Mouse (Mus musculus): ENCODE measurements around the gene Lingo1. TPM values are rescaled to one million over a fixed set of nuclear protein-coding genes. Genes with fewer than 3 reads are reported as not detected.

Lingo1 gene
- polyA plus RNA-seq, 1 experiment from 2014 or later: 0.36 TPM

- Histone ChIP-seq H3K4me2 (no peak overlapping the region), H3K27ac (no peak overlapping the region), H3K9me3 (replicated peaks) (no peaks in the 10 kb centered on the region), H3K9ac (no peak overlapping the region), H3K27me3 (peaks cover 38% of the 10 kb centered on the region), H3K36me3 (no peaks in the 10 kb centered on the region), H3K4me3 (replicated peaks) (no peak overlapping the region), H3K4me1 (replicated peaks) (no peaks in the 10 kb centered on the region)
- no peak for DNase-seq
- WGBS (ENCODE audit: insufficient replicate concordance): 41% methylated on average over 9 of the region's 9 CpGs
- no peak for ATAC-seq (ENCODE audit: low read depth)
These were observed 31.9 kb upstream of the Lingo1 start for GRCm38 (mm10) chr9:56828146-56828545.

GRCm38 (mm10) chr9:56825476-56826213 is 29.4 kb upstream of the Lingo1 start:
- no peak overlapping the region for H3K4me3 ChIP-seq (replicated peaks)
- H3K36me3 ChIP-seq: no peaks in the 10 kb centered on the region
- ATAC-seq (ENCODE audit: low read depth): no peak
- no peak overlapping the region for H3K27ac ChIP-seq
- no peaks in the 10 kb centered on the region for H3K9me3 ChIP-seq (replicated peaks)
- 16% methylated on average over 21 of the region's 21 CpGs for WGBS (ENCODE audit: insufficient replicate concordance)
- no peaks in the 10 kb centered on the region for H3K4me1 ChIP-seq (replicated peaks)
- H3K27me3 ChIP-seq: peaks cover 31% of the 10 kb centered on the region
- H3K9ac ChIP-seq: no peak overlapping the region
- H3K4me2 ChIP-seq: no peak overlapping the region
- no peak for DNase-seq

- no peak overlapping the region for H3K4me2 ChIP-seq
- no peaks in the 10 kb centered on the region for H3K4me1 ChIP-seq (replicated peaks)
- H3K36me3 ChIP-seq: no peaks in the 10 kb centered on the region
- no peak for DNase-seq
- no peaks in the 10 kb centered on the region for H3K9me3 ChIP-seq (replicated peaks)
- H3K9ac ChIP-seq: no peak overlapping the region
- peaks cover 27% of the 10 kb centered on the region for H3K27me3 ChIP-seq
- 11% methylated on average over 3 of the region's 3 CpGs for WGBS (ENCODE audit: insufficient replicate concordance)
- H3K27ac ChIP-seq: no peak overlapping the region
- no peak for ATAC-seq (ENCODE audit: low read depth)
- H3K4me3 ChIP-seq (replicated peaks): no peak overlapping the region
These were observed 28.6 kb upstream of the Lingo1 start for GRCm38 (mm10) chr9:56824900-56825299.

DNA sequence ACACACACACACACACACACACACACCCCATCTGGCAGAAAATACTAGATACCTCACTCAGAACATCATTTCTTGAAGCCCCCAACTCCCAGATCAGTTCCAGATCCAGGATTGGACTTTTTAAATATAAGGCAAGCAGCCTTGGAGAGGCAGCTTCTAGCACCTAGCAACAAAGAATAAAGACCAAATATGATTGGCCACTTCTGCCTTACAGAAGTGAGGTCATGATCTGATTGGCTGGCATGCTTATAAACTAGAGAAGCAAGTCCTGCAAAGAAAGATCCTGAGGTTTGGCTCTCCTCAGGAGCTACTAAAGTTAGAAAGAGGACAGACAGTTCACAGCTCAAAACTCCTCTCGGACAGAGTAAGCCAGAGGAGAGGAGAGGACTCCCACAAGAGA is 14.6 kb upstream of the Lingo1 start:
- 56% methylated on average over 1 of the region's 1 CpGs for WGBS (ENCODE audit: insufficient replicate concordance)
- Histone ChIP-seq H3K4me3 (replicated peaks) (no peak overlapping the region), H3K36me3 (no peaks in the 10 kb centered on the region), H3K4me1 (replicated peaks) (no peaks in the 10 kb centered on the region), H3K9me3 (replicated peaks) (no peaks in the 10 kb centered on the region), H3K27ac (no peak overlapping the region), H3K4me2 (no peak overlapping the region), H3K9ac (no peak overlapping the region), H3K27me3 (0 out of 2 replicates have a peak, but pooled peaks cover 6% of the 10 kb centered on the region)
- DNase-seq (no peak), ATAC-seq (ENCODE audit: low read depth) (no peak)

DNA sequence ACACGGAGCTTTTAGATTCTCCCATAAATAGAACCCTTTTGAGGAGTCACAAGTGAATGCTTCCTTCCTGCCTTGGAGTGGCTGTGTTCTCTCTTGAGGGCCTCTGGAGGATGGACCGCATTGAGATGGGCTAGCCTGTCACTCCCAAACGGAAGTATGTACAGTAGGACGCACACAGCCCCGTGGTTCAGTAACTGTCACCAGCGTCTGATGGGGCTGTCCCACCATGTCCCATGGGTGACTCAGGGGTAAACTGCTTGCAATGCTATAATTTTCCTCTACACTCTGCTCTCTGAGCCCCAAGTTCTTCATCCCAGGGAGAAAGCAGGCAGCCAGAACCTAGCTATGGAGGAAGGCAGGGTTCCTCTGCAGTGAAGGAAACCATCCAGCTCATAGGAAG is 11.7 kb upstream of the Lingo1 start:
- ATAC-seq (ENCODE audit: low read depth): no peak
- Histone ChIP-seq H3K4me3 (replicated peaks) (no peak overlapping the region), H3K9ac (no peak overlapping the region), H3K4me2 (no peak overlapping the region), H3K9me3 (replicated peaks) (no peaks in the 10 kb centered on the region), H3K27me3 (0 out of 2 replicates have a peak, but pooled peaks cover 6% of the 10 kb centered on the region), H3K36me3 (no peaks in the 10 kb centered on the region), H3K4me1 (replicated peaks) (no peaks in the 10 kb centered on the region), H3K27ac (no peak overlapping the region)
- DNase-seq: no peak
- 54% methylated on average over 6 of the region's 6 CpGs for WGBS (ENCODE audit: insufficient replicate concordance)

DNA sequence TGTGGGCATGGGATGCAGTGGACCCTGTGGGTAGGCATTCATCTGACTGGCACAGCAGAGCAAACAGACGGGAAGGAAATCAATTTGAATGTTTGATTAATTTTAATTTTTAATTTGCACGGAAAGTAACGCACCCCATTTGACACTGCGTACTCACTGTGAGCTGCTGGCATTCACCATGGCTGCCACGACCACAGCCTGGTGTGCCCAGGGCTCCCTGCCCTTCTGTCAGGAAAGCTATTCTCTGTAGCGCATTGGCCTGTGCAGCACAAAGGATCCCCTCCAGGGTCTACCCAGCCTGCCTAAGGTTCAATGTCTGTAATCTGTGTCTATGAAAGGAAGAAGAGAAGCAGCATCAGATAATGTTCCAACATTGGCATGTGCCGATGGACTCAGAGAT is 6.9 kb upstream of the Lingo1 start:
- no peaks in the 10 kb centered on the region for H3K36me3 ChIP-seq
- peaks cover 18% of the 10 kb centered on the region for H3K27me3 ChIP-seq
- WGBS (ENCODE audit: insufficient replicate concordance): 74% methylated on average over 7 of the region's 7 CpGs
- H3K4me1 ChIP-seq (replicated peaks): no peaks in the 10 kb centered on the region
- H3K9me3 ChIP-seq (replicated peaks): no peaks in the 10 kb centered on the region
- H3K4me2 ChIP-seq: no peak overlapping the region
- H3K9ac ChIP-seq: no peak overlapping the region
- no peak overlapping the region for H3K27ac ChIP-seq
- DNase-seq (no peak), ATAC-seq (ENCODE audit: low read depth) (no peak)
- no peak overlapping the region for H3K4me3 ChIP-seq (replicated peaks)

GRCm38 (mm10) chr9:56797876-56798275 is 1.6 kb upstream of the Lingo1 start:
- DNase-seq: no peak
- ATAC-seq (ENCODE audit: low read depth): no peak
- Histone ChIP-seq H3K9ac (no peak overlapping the region), H3K4me2 (no peak overlapping the region), H3K27ac (no peak overlapping the region), H3K4me1 (replicated peaks) (0 out of 2 replicates have a peak, but pooled peaks cover 3% of the 10 kb centered on the region), H3K9me3 (replicated peaks) (no peaks in the 10 kb centered on the region), H3K4me3 (replicated peaks) (no peak overlapping the region), H3K36me3 (no peaks in the 10 kb centered on the region), H3K27me3 (peaks cover 68% of the 10 kb centered on the region)
- 6% methylated on average over 5 of the region's 5 CpGs for WGBS (ENCODE audit: insufficient replicate concordance)

DNA sequence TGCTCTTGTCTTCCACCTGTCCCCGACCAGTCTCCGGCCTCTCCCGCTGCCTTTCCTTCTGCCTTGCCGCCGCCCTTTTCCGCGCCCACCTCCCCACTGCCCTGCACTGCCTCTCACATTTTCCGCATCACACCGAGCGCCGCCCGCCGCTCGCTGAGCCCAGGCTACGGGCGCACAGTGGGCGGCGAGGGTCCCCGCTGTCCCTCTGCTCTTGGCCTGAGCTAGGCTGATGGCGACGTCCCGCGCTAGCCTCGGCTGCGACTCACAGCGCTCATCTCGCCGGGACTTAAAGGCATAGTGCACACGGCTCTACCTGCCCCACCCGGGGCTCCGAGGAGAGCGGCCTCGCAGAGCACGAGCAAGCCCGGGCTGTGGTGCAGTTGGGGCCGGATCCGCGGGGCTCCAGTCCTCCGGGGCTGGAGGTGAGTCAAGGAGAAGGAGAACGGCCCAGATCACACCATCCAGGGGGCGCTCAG is 426 bp upstream of the Lingo1 start:
- no peak overlapping the region for H3K9ac ChIP-seq
- WGBS (ENCODE audit: insufficient replicate concordance): 2% methylated on average over 41 of the region's 41 CpGs
- H3K27me3 ChIP-seq: peaks cover 74% of the 10 kb centered on the region
- no peaks in the 10 kb centered on the region for H3K9me3 ChIP-seq (replicated peaks)
- H3K4me1 ChIP-seq (replicated peaks): 0 out of 2 replicates have a peak, but pooled peaks cover 3% of the 10 kb centered on the region
- DNase-seq: no peak
- H3K36me3 ChIP-seq: no peaks in the 10 kb centered on the region
- H3K4me3 ChIP-seq (replicated peaks): peak overlapping the region; percentile 25
- no peak overlapping the region for H3K27ac ChIP-seq
- peak overlapping the region; percentile 52 for H3K4me2 ChIP-seq
- ATAC-seq (ENCODE audit: low read depth): no peak

DNA sequence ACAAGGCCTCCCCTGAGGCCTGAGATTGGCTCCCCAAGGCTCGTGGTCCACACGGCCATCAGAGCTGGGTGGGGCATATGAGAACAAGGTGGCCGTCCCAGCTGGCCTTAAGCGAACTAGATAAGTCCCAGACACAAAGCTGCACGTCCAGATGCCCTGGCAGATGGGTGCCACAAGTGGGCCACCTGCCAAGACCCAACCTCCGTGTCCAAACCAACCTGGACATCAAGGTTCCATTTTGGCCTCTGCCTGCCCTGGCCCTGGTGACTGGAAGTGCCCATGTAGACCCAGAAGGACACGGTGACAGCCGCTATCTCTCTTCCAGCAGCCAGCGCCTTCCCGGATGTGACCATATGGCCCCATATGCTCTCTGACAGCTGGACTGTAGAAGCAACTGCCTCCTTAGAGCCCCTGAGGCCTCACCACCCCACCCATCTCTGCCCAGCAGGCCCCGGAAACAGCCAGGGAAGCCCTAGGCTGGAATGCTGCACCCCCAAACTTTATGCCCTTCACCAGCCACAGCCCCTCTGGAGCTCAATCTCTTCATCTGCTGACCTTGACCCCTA is 4.5 kb downstream of the Lingo1 start:
- Histone ChIP-seq H3K9me3 (replicated peaks) (no peaks in the 10 kb centered on the region), H3K27me3 (peaks cover 46% of the 10 kb centered on the region), H3K9ac (no peak overlapping the region), H3K4me1 (replicated peaks) (0 out of 2 replicates have a peak, but pooled peaks cover 3% of the 10 kb centered on the region), H3K36me3 (no peaks in the 10 kb centered on the region), H3K4me3 (replicated peaks) (no peak overlapping the region), H3K4me2 (no peak overlapping the region), H3K27ac (no peak overlapping the region)
- DNase-seq: no peak
- no peak for ATAC-seq (ENCODE audit: low read depth)
- 57% methylated on average over 11 of the region's 11 CpGs for WGBS (ENCODE audit: insufficient replicate concordance)

DNA sequence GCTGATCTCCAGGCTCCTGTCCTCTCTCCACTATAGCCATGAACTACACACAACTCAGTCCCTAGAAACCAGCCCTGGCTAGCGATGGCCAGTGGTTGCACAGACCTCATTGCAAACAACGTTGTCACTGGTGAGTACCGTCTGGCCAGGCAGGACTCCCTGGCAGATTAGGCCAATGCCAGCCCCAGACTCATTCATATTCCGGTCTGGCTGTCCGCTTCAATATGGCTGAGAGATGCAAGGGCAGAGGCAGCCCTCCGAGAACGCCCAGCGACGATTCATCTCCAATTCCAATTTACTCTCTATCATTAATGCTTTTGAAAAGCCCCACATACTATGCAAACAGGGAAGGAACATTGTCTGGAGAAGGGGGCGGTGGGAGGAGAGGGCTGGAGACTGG is 11.7 kb downstream of the Lingo1 start:
- Histone ChIP-seq H3K27me3 (no peaks in the 10 kb centered on the region), H3K27ac (no peak overlapping the region), H3K4me2 (no peak overlapping the region), H3K4me3 (replicated peaks) (no peak overlapping the region), H3K9me3 (replicated peaks) (no peaks in the 10 kb centered on the region), H3K4me1 (replicated peaks) (no peaks in the 10 kb centered on the region), H3K36me3 (no peaks in the 10 kb centered on the region), H3K9ac (no peak overlapping the region)
- DNase-seq: no peak
- WGBS (ENCODE audit: insufficient replicate concordance): 71% methylated on average over 10 of the region's 10 CpGs
- no peak for ATAC-seq (ENCODE audit: low read depth)

DNA sequence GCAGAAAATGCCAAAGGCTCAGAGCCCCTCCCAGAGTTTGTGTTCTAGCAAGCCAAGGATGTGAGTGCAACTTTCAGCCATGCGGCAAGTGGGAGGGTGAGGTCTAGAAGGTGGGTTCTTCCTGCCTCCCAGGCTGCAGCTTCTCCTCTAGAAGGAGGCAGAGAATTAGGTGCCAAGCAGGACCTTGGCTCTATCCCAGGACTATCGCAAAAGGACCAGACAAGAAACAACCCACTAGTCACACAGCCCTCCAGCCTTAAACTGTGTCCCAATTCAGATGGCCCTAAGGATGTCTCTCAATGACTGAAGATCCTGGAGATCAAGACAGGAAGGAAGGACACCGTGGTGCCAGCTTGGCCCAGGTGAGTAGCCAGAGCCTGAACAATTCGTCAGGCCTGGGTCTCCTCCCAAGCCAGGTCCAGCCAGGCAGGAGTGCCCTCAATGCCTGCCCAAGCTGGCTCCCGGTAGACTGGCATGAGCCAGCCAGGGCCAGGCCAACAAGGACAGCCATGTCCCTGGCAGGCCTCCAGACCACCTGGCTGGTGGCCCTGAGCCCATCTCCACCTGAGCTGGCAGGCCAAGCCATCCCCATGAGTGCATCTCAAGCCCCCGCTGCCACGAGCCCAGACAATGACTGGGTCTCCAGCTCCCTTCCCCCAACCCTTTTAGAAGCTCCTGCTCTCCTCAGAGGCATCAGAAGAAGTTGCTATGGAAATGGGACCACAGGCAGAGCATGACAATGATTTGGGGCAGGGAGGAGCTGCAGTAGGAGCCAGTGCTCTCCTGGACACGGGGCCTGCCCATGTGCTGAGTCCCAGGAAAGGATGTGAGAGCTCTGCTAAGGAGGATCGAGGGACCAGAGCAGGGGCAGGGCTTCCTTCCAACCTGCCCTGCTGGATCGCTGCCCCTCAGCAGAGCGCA is 19.1 kb downstream of the Lingo1 start:
- Histone ChIP-seq H3K4me1 (replicated peaks) (no peaks in the 10 kb centered on the region), H3K27ac (no peak overlapping the region), H3K36me3 (no peaks in the 10 kb centered on the region), H3K27me3 (no peaks in the 10 kb centered on the region), H3K9ac (no peak overlapping the region), H3K4me2 (no peak overlapping the region), H3K4me3 (replicated peaks) (no peak overlapping the region), H3K9me3 (replicated peaks) (no peaks in the 10 kb centered on the region)
- no peak for ATAC-seq (ENCODE audit: low read depth)
- no peak for DNase-seq
- 59% methylated on average over 11 of the region's 11 CpGs for WGBS (ENCODE audit: insufficient replicate concordance)

Measured in liver, embryonic 13.5 days (tissue).